In the genomic region with DNA sequence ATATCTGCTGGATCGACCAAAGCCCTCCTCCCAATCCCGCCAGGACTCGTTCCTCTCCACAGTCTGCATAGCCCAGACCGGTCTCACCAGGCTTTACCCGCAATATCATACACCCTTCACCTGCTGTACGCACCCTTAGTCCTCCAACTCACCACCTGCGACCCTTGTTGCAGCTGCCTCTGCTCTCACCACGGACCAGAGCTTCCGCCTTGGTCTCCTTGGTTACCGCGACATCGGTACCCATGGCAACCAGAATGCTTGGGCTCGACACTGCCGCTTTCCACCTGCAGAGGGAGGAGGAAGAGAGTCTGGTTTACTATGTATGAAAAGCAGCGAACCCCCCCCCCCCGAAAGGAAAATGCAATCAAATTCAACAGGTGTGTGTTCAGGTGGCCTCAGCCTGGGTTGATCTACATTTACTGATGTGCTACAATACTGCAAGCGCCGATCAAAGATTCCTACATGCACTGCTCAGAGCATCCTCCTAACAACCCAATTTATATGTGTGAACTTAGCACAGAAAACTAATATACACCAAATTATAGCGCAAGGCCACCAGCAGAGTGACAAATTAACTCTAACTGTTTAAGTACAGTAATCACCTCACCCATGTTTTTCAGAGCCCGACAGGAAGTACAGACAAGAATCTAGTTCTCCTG, we compare ENCODE assay signal across 8 mouse cellular contexts. TPM values are rescaled to one million over a fixed set of nuclear protein-coding genes. Genes with fewer than 3 reads are reported as not detected.
DNase-seq lines count a peak whose midpoint lies in the region; ATAC-seq and TF ChIP-seq lines count a peak whose summit lies in the region.

A gene (minus strand): TSS at position 197 of the 659 bp plus-strand sequence.

- TF ChIP-seq POLR2A in limb, embryonic 14.5 days (IDR thresholded peaks at IDR 0.05; ENCODE audit: borderline replicate concordance, extremely low read depth, insufficient read depth, insufficient read length) = no peak

- no peak within 1 kb of the TSS for H3K27ac ChIP-seq in kidney, embryonic 16.5 days (ENCODE audit: low read length)
- no peak within 1 kb of the TSS for H3K27ac ChIP-seq in limb, embryonic 14.5 days (replicated peaks; ENCODE audit: low read depth, low read length)
- no peak within 1 kb of the TSS for H3K27ac ChIP-seq in midbrain, embryonic 16.5 days (ENCODE audit: low read length)

- 15% methylated on average over 20 of the region's 20 CpGs for WGBS in kidney, embryonic 16.5 days
- 13% methylated on average over 20 of the region's 20 CpGs for WGBS in limb, embryonic 14.5 days
- WGBS in midbrain, embryonic 16.5 days = 14% methylated on average over 20 of the region's 20 CpGs

- H3K27me3 ChIP-seq in kidney, embryonic 16.5 days (ENCODE audit: insufficient read depth, low read length) = no peaks in the 10 kb centered on the region
- H3K27me3 ChIP-seq in limb, embryonic 14.5 days (ENCODE audit: control insufficient read depth, insufficient read depth, low read length) = no peaks in the 10 kb centered on the region
- no peaks in the 10 kb centered on the region for H3K27me3 ChIP-seq in midbrain, embryonic 16.5 days (ENCODE audit: control insufficient read depth, insufficient read depth, low read depth, low read length)
- H3K27me3 ChIP-seq in splenic B cell, adult 2 months (ENCODE audit: control insufficient read depth, insufficient read depth, low read length, poor library complexity, severe bottlenecking) = no peaks in the 10 kb centered on the region

- peak within 1 kb of the TSS; percentile 55 for H3K4me2 ChIP-seq in kidney, embryonic 16.5 days (replicated peaks; ENCODE audit: low read depth, low read length)
- H3K4me2 ChIP-seq in limb, embryonic 14.5 days (replicated peaks; ENCODE audit: low read depth, low read length, severe bottlenecking) = peak within 1 kb of the TSS; percentile 45
- peak within 1 kb of the TSS; percentile 86 for H3K4me2 ChIP-seq in midbrain, embryonic 16.5 days (ENCODE audit: low read length)

- no peaks in the 10 kb centered on the region for H3K36me3 ChIP-seq in kidney, embryonic 16.5 days (ENCODE audit: insufficient read depth, low read length)
- H3K36me3 ChIP-seq in limb, embryonic 14.5 days (ENCODE audit: control insufficient read depth, insufficient read depth, low read length) = no peaks in the 10 kb centered on the region
- H3K36me3 ChIP-seq in midbrain, embryonic 16.5 days (ENCODE audit: control insufficient read depth, insufficient read depth, low read length) = no peaks in the 10 kb centered on the region
- no peaks in the 10 kb centered on the region for H3K36me3 ChIP-seq in splenic B cell, adult 2 months (ENCODE audit: control insufficient read depth, insufficient read depth, low read length, poor library complexity, severe bottlenecking)

- no peaks in the 10 kb centered on the region for H3K9me3 ChIP-seq in kidney, embryonic 16.5 days (ENCODE audit: low read length)
- no peaks in the 10 kb centered on the region for H3K9me3 ChIP-seq in limb, embryonic 14.5 days (ENCODE audit: control insufficient read depth, low read length)
- no peaks in the 10 kb centered on the region for H3K9me3 ChIP-seq in midbrain, embryonic 16.5 days (replicated peaks; ENCODE audit: control insufficient read depth, low read length, poor library complexity, severe bottlenecking)

- H3K4me1 ChIP-seq in kidney, embryonic 16.5 days (ENCODE audit: insufficient read depth, low read length) = no peaks in the 10 kb centered on the region
- H3K4me1 ChIP-seq in limb, embryonic 14.5 days (ENCODE audit: control insufficient read depth, insufficient read depth, low read length) = no peaks in the 10 kb centered on the region
- H3K4me1 ChIP-seq in midbrain, embryonic 16.5 days (ENCODE audit: control insufficient read depth, insufficient read depth, low read length) = no peaks in the 10 kb centered on the region

- H3K4me3 ChIP-seq in kidney, embryonic 16.5 days (ENCODE audit: low read length) = peak within 1 kb of the TSS; percentile 30
- H3K4me3 ChIP-seq in limb, embryonic 14.5 days (replicated peaks; ENCODE audit: low read length) = peak within 1 kb of the TSS; percentile 15; the same call in 1 of the 2 replicates
- peak within 1 kb of the TSS; percentile 49 for H3K4me3 ChIP-seq in midbrain, embryonic 16.5 days (ENCODE audit: low read depth, low read length)

- DNase-seq in CD4-positive, CD25-positive, alpha-beta regulatory T cell, adult 2 months (ENCODE audit: low read depth, low spot score) = peak; percentile 54
- DNase-seq in forelimb bud, embryonic 11.5 days (ENCODE audit: low read depth, low spot score) = peak; percentile 77
- peak; percentile 40 for DNase-seq in limb, embryonic 14.5 days (ENCODE audit: low spot score)
- peak; percentile 58 for DNase-seq in splenic B cell, adult 2 months (ENCODE audit: low read depth, low spot score)
- DNase-seq in gastrocnemius, adult 8-10 months (ENCODE audit: low spot score in 2 of 2) = no peak

- H3K9ac ChIP-seq in kidney, embryonic 16.5 days (replicated peaks; ENCODE audit: low read length) = no peak within 1 kb of the TSS
- H3K9ac ChIP-seq in limb, embryonic 14.5 days (ENCODE audit: low read depth, low read length, severe bottlenecking) = no peak within 1 kb of the TSS
- H3K9ac ChIP-seq in midbrain, embryonic 16.5 days (ENCODE audit: low read depth, low read length) = peak within 1 kb of the TSS; percentile 59; the same call in 1 of the 2 replicates

- ATAC-seq in activated CD4-positive, CD25-positive, alpha-beta regulatory T cell, adult 4 months = peak; percentile 72
- ATAC-seq in kidney, embryonic 16.5 days (ENCODE audit: low FRiP score, low TSS enrichment) = peak; percentile 95
- peak; percentile 70 for ATAC-seq in limb, embryonic 14.5 days (ENCODE audit: low FRiP score, low read depth)
- peak; percentile 99 for ATAC-seq in midbrain, embryonic 16.5 days

RNA-seq across cellular contexts. Expression of the gene that starts here (rescaled TPM):
- not detected for polyA plus RNA-seq in activated CD4-positive, CD25-positive, alpha-beta regulatory T cell, adult 4 months (2017; shearing (Covaris generic))
- polyA plus RNA-seq in kidney, embryonic 16.5 days (2015; fragmentation: Nextera tagmentation; extraction: Ambion mirVana) = not detected in 2 replicates
- not detected in 2 replicates for polyA plus RNA-seq in limb, embryonic 14.5 days (2012; rRNA removed)
- polyA plus RNA-seq in limb, embryonic 14.5 days (2014; fragmentation: Nextera tagmentation; extraction: Ambion mirVana) = not detected in 2 replicates
- polyA plus RNA-seq in midbrain, embryonic 16.5 days (2015; fragmentation: Nextera tagmentation; extraction: Ambion mirVana) = 0.73 and 1.5 TPM in 2 replicates
- total RNA-seq in gastrocnemius, adult 8-10 months (2022) = not detected

Comparison
In these comparisons a context has a peak if more than half of its experiments do, and no peak if none do; other contexts are left out.
1. Peak in ATAC-seq in activated CD4-positive, CD25-positive, alpha-beta regulatory T cell, adult 4 months; RNA of the gene not detected or under 1 TPM.
2. Peak in ATAC-seq, H3K4me3 ChIP-seq and H3K4me2 ChIP-seq in kidney, embryonic 16.5 days; RNA of the gene not detected or under 1 TPM.
3. Peak in DNase-seq, ATAC-seq, H3K4me3 ChIP-seq and H3K4me2 ChIP-seq in limb, embryonic 14.5 days; RNA of the gene not detected or under 1 TPM.
4. DNase-seq: peak in CD4-positive, CD25-positive, alpha-beta regulatory T cell, adult 2 months (single experiment), forelimb bud, embryonic 11.5 days (single experiment) and splenic B cell, adult 2 months (single experiment); none in gastrocnemius, adult 8-10 months (0 of 2).
5. Peak in every context shown above with its lines, with median percentiles within 50 percentile points of each other: ATAC-seq, H3K4me2 ChIP-seq and H3K4me3 ChIP-seq.